Mouse (Mus musculus): ENCODE results near the gene Daw1. TPM values are rescaled to one million over a fixed set of nuclear protein-coding genes. Genes with fewer than 3 reads are reported as not detected.
A peak's percentile ranks its signal among the peaks of the same experiment; 100 is the strongest.

The Daw1 gene
- total RNA-seq (2021) (not detected), polyA plus RNA-seq (2012; rRNA removed) (not detected in 2 replicates)
- long read RNA-seq = 0 reads

GRCm38 (mm10) chr1:83159603-83160002 is at the start of gene Daw1:
TSS of gene Daw1 (plus strand) at chr1:83159752.
- peak; percentile 68 for DNase-seq

GRCm38 (mm10) chr1:83110992-83111391 is 48.6 kb upstream of the Daw1 start:
- no peak for DNase-seq

- no peak for DNase-seq
Measured at GRCm38 (mm10) chr1:83111726-83112125, 47.8 kb upstream of the Daw1 start.

- DNase-seq = no peak
Measured at GRCm38 (mm10) chr1:83116447-83117137, 43.0 kb upstream of the Daw1 start, which contains the start of gene Ccl20. TSS of gene Ccl20 (plus strand) at chr1:83116766.

- no peak for DNase-seq
Measured at GRCm38 (mm10) chr1:83117217-83117616, 42.3 kb upstream of the Daw1 start.

- no peak for DNase-seq
Measured at GRCm38 (mm10) chr1:83117661-83118060, 41.9 kb upstream of the Daw1 start.

- no peak for DNase-seq
Measured at GRCm38 (mm10) chr1:83119903-83120302, 39.6 kb upstream of the Daw1 start.

GRCm38 (mm10) chr1:83120312-83120711 is 39.2 kb upstream of the Daw1 start:
- DNase-seq = no peak

- no peak for DNase-seq
Measured at GRCm38 (mm10) chr1:83123201-83123600, 36.4 kb upstream of the Daw1 start.

- no peak for DNase-seq
Measured at GRCm38 (mm10) chr1:83135829-83136228, 23.7 kb upstream of the Daw1 start.

- DNase-seq = no peak
Measured at GRCm38 (mm10) chr1:83137847-83138246, 21.7 kb upstream of the Daw1 start.

- no peak for DNase-seq
Measured at GRCm38 (mm10) chr1:83138721-83139120, 20.8 kb upstream of the Daw1 start.

- DNase-seq = no peak
Measured at GRCm38 (mm10) chr1:83141510-83141909, 18.0 kb upstream of the Daw1 start.

- no peak for DNase-seq
Measured at GRCm38 (mm10) chr1:83142055-83142454, 17.5 kb upstream of the Daw1 start.

GRCm38 (mm10) chr1:83146547-83146946 is 13.0 kb upstream of the Daw1 start:
- DNase-seq = no peak

- DNase-seq = no peak
Measured at GRCm38 (mm10) chr1:83150227-83150626, 9.3 kb upstream of the Daw1 start.

GRCm38 (mm10) chr1:83152961-83153360 is 6.6 kb upstream of the Daw1 start:
- DNase-seq = no peak

GRCm38 (mm10) chr1:83156876-83157275 is 2.7 kb upstream of the Daw1 start:
- DNase-seq = no peak

- no peak for DNase-seq
Measured at GRCm38 (mm10) chr1:83161658-83162057, 2.1 kb downstream of the Daw1 start.

GRCm38 (mm10) chr1:83164027-83164426 is 4.5 kb downstream of the Daw1 start:
- DNase-seq = no peak

- no peak for DNase-seq
Measured at GRCm38 (mm10) chr1:83169158-83169557, 9.6 kb downstream of the Daw1 start.

- DNase-seq = no peak
Measured at GRCm38 (mm10) chr1:83175985-83176384, 16.4 kb downstream of the Daw1 start.

GRCm38 (mm10) chr1:83179531-83179930 is 20.0 kb downstream of the Daw1 start:
- no peak for DNase-seq

- DNase-seq = no peak
Measured at GRCm38 (mm10) chr1:83181418-83181817, 21.9 kb downstream of the Daw1 start.

Measured in adrenal gland, adult 2 months (tissue).